Mouse (Mus musculus): ENCODE data around the gene Gm20605. TPM values are rescaled to one million over a fixed set of nuclear protein-coding genes. Genes with fewer than 3 reads are reported as not detected.
"Not testable (repeated sequence)": the region's sequence is repeated elsewhere in the genome, so short reads cannot be mapped to it uniquely, and the experiment has no call there.

Gene Gm20605
- polyA plus RNA-seq, 1 experiment from 2014 or later, result 5.5 TPM

DNA sequence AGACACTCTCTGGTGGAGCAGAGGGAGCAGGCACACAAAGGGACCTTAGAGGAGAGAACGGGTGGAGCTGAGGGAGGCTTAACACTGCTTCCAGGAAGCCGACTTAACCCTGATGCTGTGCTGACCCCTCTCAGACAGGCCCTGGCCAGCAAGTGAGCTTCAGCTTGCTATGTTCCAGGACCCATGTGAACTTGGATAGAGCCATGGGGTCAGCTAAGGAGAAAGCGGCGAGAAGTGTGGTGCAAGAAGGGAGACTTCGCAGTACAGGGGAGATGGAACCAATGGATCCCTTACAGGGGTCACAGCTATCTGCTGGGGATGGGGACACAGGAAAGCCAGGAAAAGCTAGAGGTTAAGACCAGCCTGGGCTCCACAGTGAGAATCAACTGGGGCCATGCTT, 15.9 kb upstream of the Gm20605 start:
- peak overlapping the region; percentile 58; the same call in 1 of the 2 replicates for H3K9ac ChIP-seq
- H3K27ac ChIP-seq (replicated peaks), result no peak overlapping the region
- peaks cover 58% of the 10 kb centered on the region for H3K4me1 ChIP-seq
- H3K9me3 ChIP-seq, result no peaks in the 10 kb centered on the region
- H3K4me3 ChIP-seq, result no peak overlapping the region
- 0 out of 2 replicates have a peak, but pooled peaks cover under 1% of the 10 kb centered on the region for H3K36me3 ChIP-seq
- H3K4me2 ChIP-seq, result no peak overlapping the region
- H3K27me3 ChIP-seq (replicated peaks), result peaks cover 15% of the 10 kb centered on the region; the same call in 1 of the 2 replicates
- ATAC-seq (ENCODE audit: extremely low read depth, insufficient number of reproducible peaks, low FRiP score, low TSS enrichment), result no peak
- WGBS, result 74% methylated on average over 5 of the region's 5 CpGs

DNA sequence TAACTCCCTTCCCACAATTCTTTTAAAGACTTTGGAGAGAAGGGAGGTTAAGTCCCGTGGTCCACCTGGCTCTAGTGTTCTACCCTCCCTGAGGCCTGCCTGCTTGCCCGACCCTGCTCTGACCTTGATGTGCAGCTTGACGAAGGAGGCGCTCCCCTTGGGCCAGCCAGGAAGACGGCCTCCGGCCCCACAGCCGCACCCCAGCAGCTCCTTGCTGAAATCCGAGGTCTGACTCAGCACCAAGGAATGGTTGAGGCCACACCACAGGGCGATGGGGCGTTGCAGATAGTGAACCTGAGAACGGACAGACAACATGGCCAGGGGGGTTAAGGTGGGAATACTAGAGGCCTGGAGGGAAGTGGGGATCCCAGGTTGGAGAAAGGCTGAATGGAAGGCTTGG, 15.4 kb upstream of the Gm20605 start, which contains the start of gene Pcolce:
TSS of gene Pcolce (minus strand) at position 235 of the 400 bp plus-strand sequence.
- H3K27me3 ChIP-seq (replicated peaks), result peaks cover 13% of the 10 kb centered on the region; the same call in 1 of the 2 replicates
- no peaks in the 10 kb centered on the region for H3K9me3 ChIP-seq
- no peak within 1 kb of the TSS for H3K4me2 ChIP-seq
- peak within 1 kb of the TSS; percentile 58 for H3K9ac ChIP-seq
- no peaks in the 10 kb centered on the region for H3K36me3 ChIP-seq
- H3K4me1 ChIP-seq, result peaks cover 53% of the 10 kb centered on the region
- H3K4me3 ChIP-seq, result no peak within 1 kb of the TSS
- WGBS, result 27% methylated on average over 11 of the region's 11 CpGs
- H3K27ac ChIP-seq (replicated peaks), result peak within 1 kb of the TSS; percentile 39; the same call in 1 of the 2 replicates
- ATAC-seq (ENCODE audit: extremely low read depth, insufficient number of reproducible peaks, low FRiP score, low TSS enrichment), result no peak

- Histone ChIP-seq H3K27me3 (replicated peaks) (peaks cover 15% of the 10 kb centered on the region; the same call in 1 of the 2 replicates), H3K4me1 (peaks cover 40% of the 10 kb centered on the region)
- not testable (repeated sequence) for H3K4me3 ChIP-seq; H3K4me2 ChIP-seq; H3K9ac ChIP-seq; ATAC-seq (ENCODE audit: extremely low read depth, insufficient number of reproducible peaks, low FRiP score, low TSS enrichment); H3K9me3 ChIP-seq; H3K27ac ChIP-seq (replicated peaks); H3K36me3 ChIP-seq
- WGBS, result 87% methylated on average over 2 of the region's 2 CpGs
Measured at GRCm38 (mm10) chr5:137614921-137615320, 14.1 kb upstream of the Gm20605 start.

DNA sequence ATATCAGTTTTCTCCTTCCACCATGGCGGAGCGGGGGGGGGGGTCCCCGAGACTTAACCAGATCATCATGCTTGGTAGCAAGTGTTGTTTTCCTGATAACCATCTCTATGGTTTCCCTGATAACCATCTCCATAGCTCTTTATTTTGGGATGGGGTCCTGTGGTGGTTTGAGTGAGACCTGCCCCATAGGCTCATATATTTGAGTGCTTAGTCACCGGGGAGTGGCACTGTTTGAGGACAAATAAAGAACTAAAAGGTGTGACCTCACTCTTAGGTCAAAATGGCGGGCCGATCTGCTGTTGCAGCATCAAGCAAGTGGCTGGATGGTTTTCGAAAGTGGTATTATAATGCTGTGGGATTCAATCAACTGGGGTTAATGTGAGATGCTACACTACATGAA, 13.6 kb upstream of the Gm20605 start:
- Histone ChIP-seq H3K4me2 (no peak overlapping the region), H3K9ac (no peak overlapping the region), H3K27ac (replicated peaks) (no peak overlapping the region), H3K36me3 (no peaks in the 10 kb centered on the region), H3K4me3 (no peak overlapping the region), H3K27me3 (replicated peaks) (peaks cover 15% of the 10 kb centered on the region; the same call in 1 of the 2 replicates), H3K4me1 (peaks cover 36% of the 10 kb centered on the region), H3K9me3 (no peaks in the 10 kb centered on the region)
- WGBS, result 85% methylated on average over 7 of the region's 7 CpGs
- no peak for ATAC-seq (ENCODE audit: extremely low read depth, insufficient number of reproducible peaks, low FRiP score, low TSS enrichment)

DNA sequence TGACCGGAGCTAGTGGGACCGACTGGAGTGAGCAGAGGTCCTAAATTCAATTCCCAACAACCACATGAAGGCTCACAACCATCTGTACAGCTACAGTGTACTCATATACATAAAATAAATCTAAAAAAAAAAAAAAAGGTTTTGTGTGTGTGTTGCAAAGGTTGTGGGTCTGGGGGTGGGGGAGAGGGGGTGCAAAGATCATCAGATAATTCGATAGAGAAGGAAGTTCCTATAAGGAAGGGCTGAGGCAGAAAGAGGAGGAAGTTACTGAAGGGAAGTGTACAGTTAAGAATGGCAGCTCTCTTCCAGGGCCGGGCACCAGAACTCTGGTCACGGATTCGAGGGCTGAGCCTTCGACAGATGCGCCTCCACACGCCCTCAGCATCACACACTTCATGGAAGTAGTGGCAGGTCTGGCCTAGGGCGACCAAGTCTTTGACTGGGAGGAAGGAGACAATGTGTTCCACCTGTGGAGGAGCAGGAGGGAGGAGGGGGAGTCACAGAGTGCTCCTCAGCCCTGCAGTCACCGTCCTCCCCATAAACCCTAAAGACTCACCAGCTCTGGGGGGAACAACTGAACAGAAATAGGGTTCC, 4.9 kb upstream of the Gm20605 start:
- H3K36me3 ChIP-seq, result no peaks in the 10 kb centered on the region
- ATAC-seq (ENCODE audit: extremely low read depth, insufficient number of reproducible peaks, low FRiP score, low TSS enrichment), result no peak
- no peak overlapping the region for H3K9ac ChIP-seq
- no peaks in the 10 kb centered on the region for H3K9me3 ChIP-seq
- H3K4me1 ChIP-seq, result peaks cover 9% of the 10 kb centered on the region
- no peak overlapping the region for H3K4me2 ChIP-seq
- peaks cover 4% of the 10 kb centered on the region; the same call in 1 of the 2 replicates for H3K27me3 ChIP-seq (replicated peaks)
- 71% methylated on average over 11 of the region's 11 CpGs for WGBS
- H3K4me3 ChIP-seq, result no peak overlapping the region
- no peak overlapping the region for H3K27ac ChIP-seq (replicated peaks)

GRCm38 (mm10) chr5:137627991-137628390, 984 bp upstream of the Gm20605 start:
- peak overlapping the region; percentile 75 for H3K4me2 ChIP-seq
- H3K4me3 ChIP-seq, result peak overlapping the region; percentile 96
- H3K27ac ChIP-seq (replicated peaks), result peak overlapping the region; percentile 89
- H3K27me3 ChIP-seq (replicated peaks), result no peaks in the 10 kb centered on the region
- H3K36me3 ChIP-seq, result peaks cover 9% of the 10 kb centered on the region
- H3K4me1 ChIP-seq, result peaks cover 41% of the 10 kb centered on the region
- WGBS, result 2% methylated on average over 9 of the region's 9 CpGs
- H3K9ac ChIP-seq, result peak overlapping the region; percentile 83
- ATAC-seq (ENCODE audit: extremely low read depth, insufficient number of reproducible peaks, low FRiP score, low TSS enrichment), result no peak
- H3K9me3 ChIP-seq, result no peaks in the 10 kb centered on the region

DNA sequence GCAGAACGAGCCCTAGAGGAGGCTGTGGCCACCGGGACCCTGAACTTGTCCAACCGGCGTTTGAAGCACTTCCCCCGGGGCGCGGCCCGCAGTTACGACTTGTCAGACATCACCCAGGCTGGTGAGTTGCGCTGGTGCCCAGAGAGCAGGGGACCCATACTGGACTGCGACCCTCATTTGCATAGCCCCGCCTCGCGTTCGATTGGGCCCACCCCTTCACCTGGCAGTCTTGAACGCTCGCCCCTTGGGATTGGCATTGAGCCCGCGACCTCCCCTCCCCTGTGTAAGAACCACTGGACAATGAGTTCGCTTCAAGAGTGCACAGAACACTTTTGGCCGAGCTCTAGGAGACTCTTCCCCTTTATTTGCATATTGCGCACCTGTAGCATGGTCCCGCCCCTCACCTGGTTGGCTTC, 339 bp downstream of the Gm20605 start:
- under 1% methylated on average over 23 of the region's 23 CpGs for WGBS
- H3K9ac ChIP-seq, result peak overlapping the region; percentile 94
- peak overlapping the region; percentile 96 for H3K4me3 ChIP-seq
- H3K27me3 ChIP-seq (replicated peaks), result no peaks in the 10 kb centered on the region
- peak overlapping the region; percentile 96 for H3K4me2 ChIP-seq
- H3K27ac ChIP-seq (replicated peaks), result peak overlapping the region; percentile 94
- ATAC-seq (ENCODE audit: extremely low read depth, insufficient number of reproducible peaks, low FRiP score, low TSS enrichment), result peak; percentile 38
- peaks cover 41% of the 10 kb centered on the region for H3K4me1 ChIP-seq
- no peaks in the 10 kb centered on the region for H3K9me3 ChIP-seq
- H3K36me3 ChIP-seq, result peaks cover 22% of the 10 kb centered on the region

- Histone ChIP-seq H3K4me2 (peak overlapping the region; percentile 96), H3K27ac (replicated peaks) (peak overlapping the region; percentile 94), H3K4me1 (peaks cover 41% of the 10 kb centered on the region), H3K36me3 (peaks cover 30% of the 10 kb centered on the region), H3K9ac (peak overlapping the region; percentile 94), H3K4me3 (peak overlapping the region; percentile 96), H3K27me3 (replicated peaks) (no peaks in the 10 kb centered on the region), H3K9me3 (no peaks in the 10 kb centered on the region)
- ATAC-seq (ENCODE audit: extremely low read depth, insufficient number of reproducible peaks, low FRiP score, low TSS enrichment), result no peak
- WGBS, result 20% methylated on average over 6 of the region's 6 CpGs
Measured at GRCm38 (mm10) chr5:137629906-137630545, 1.1 kb downstream of the Gm20605 start.

- 35% methylated on average over 3 of the region's 3 CpGs for WGBS
- ATAC-seq (ENCODE audit: extremely low read depth, insufficient number of reproducible peaks, low FRiP score, low TSS enrichment), result no peak
- no peaks in the 10 kb centered on the region for H3K9me3 ChIP-seq
- H3K36me3 ChIP-seq, result peaks cover 35% of the 10 kb centered on the region
- peak overlapping the region; percentile 96 for H3K4me3 ChIP-seq
- peak overlapping the region; percentile 94 for H3K9ac ChIP-seq
- H3K4me2 ChIP-seq, result peak overlapping the region; percentile 96
- peaks cover 41% of the 10 kb centered on the region for H3K4me1 ChIP-seq
- peak overlapping the region; percentile 94 for H3K27ac ChIP-seq (replicated peaks)
- no peaks in the 10 kb centered on the region for H3K27me3 ChIP-seq (replicated peaks)
Measured at GRCm38 (mm10) chr5:137630602-137631001, 1.6 kb downstream of the Gm20605 start.

- peaks cover 41% of the 10 kb centered on the region for H3K36me3 ChIP-seq
- H3K27ac ChIP-seq (replicated peaks), result peak overlapping the region; percentile 94
- no peaks in the 10 kb centered on the region for H3K9me3 ChIP-seq
- peak overlapping the region; percentile 96 for H3K4me2 ChIP-seq
- peak overlapping the region; percentile 94 for H3K9ac ChIP-seq
- ATAC-seq (ENCODE audit: extremely low read depth, insufficient number of reproducible peaks, low FRiP score, low TSS enrichment), result no peak
- H3K27me3 ChIP-seq (replicated peaks), result no peaks in the 10 kb centered on the region
- peak overlapping the region; percentile 96 for H3K4me3 ChIP-seq
- peaks cover 41% of the 10 kb centered on the region for H3K4me1 ChIP-seq
- 53% methylated on average over 9 of the region's 9 CpGs for WGBS
Measured at GRCm38 (mm10) chr5:137631171-137631570, 2.2 kb downstream of the Gm20605 start.

- 43% methylated on average over 4 of the region's 4 CpGs for WGBS
- Histone ChIP-seq H3K9ac (peak overlapping the region; percentile 94), H3K4me1 (peaks cover 41% of the 10 kb centered on the region), H3K36me3 (peaks cover 45% of the 10 kb centered on the region), H3K4me3 (peak overlapping the region; percentile 96; the same call in 1 of the 2 replicates), H3K4me2 (peak overlapping the region; percentile 96), H3K27me3 (replicated peaks) (no peaks in the 10 kb centered on the region), H3K27ac (replicated peaks) (peak overlapping the region; percentile 94; the same call in 1 of the 2 replicates), H3K9me3 (no peaks in the 10 kb centered on the region)
- no peak for ATAC-seq (ENCODE audit: extremely low read depth, insufficient number of reproducible peaks, low FRiP score, low TSS enrichment)
Measured at GRCm38 (mm10) chr5:137631591-137631990, 2.6 kb downstream of the Gm20605 start.
